In genomic region chr3:29082996-29083350, GRCm38 (mm10) we compare ENCODE assay signal across 8 mouse cellular contexts. TPM values are rescaled to one million over a fixed set of nuclear protein-coding genes. Genes with fewer than 3 reads are reported as not detected.
DNase-seq lines count a peak whose midpoint lies in the region; ATAC-seq and TF ChIP-seq lines count a peak whose summit lies in the region.

No protein-coding gene starts in this region.

- ATAC-seq in neural tube, embryonic 14.5 days (ENCODE audit: low read depth), result no peak

- H3K4me2 ChIP-seq in neural tube, embryonic 14.5 days (ENCODE audit: low read depth, low read length), result peak overlapping the region; percentile 92

- no peaks in the 10 kb centered on the region for H3K9me3 ChIP-seq in forebrain, embryonic 10.5 days
- no peaks in the 10 kb centered on the region for H3K9me3 ChIP-seq in limb, embryonic 10.5 days (replicated peaks)
- H3K9me3 ChIP-seq in neural tube, embryonic 14.5 days (ENCODE audit: control insufficient read depth, low read length), result no peaks in the 10 kb centered on the region

- H3K36me3 ChIP-seq in liver, adult 2 months (ENCODE audit: control insufficient read depth, insufficient read depth, low read length), result no peaks in the 10 kb centered on the region
- H3K36me3 ChIP-seq in forebrain, embryonic 10.5 days (replicated peaks), result no peaks in the 10 kb centered on the region
- H3K36me3 ChIP-seq in limb, embryonic 10.5 days, result no peaks in the 10 kb centered on the region
- H3K36me3 ChIP-seq in neural tube, embryonic 14.5 days (ENCODE audit: control insufficient read depth, insufficient read depth, low read length), result no peaks in the 10 kb centered on the region

- no peaks in the 10 kb centered on the region for H3K79me2 ChIP-seq in liver, adult 2 months (ENCODE audit: control insufficient read depth, insufficient read depth, low read length)

- H3K9ac ChIP-seq in liver, adult 2 months (ENCODE audit: low read depth, low read length), result no peak overlapping the region
- peak overlapping the region; percentile 39; the same call in 1 of the 2 replicates for H3K9ac ChIP-seq in neural tube, embryonic 14.5 days (replicated peaks; ENCODE audit: low read depth, low read length)

- peak overlapping the region; percentile 53 for H3K4me3 ChIP-seq in liver, adult 2 months (ENCODE audit: insufficient read depth, low read depth, low read length)
- peak overlapping the region; percentile 69 for H3K4me3 ChIP-seq in forebrain, embryonic 10.5 days
- peak overlapping the region; percentile 61 for H3K4me3 ChIP-seq in limb, embryonic 10.5 days
- H3K4me3 ChIP-seq in neural tube, embryonic 14.5 days (ENCODE audit: low read depth, low read length), result peak overlapping the region; percentile 58

- no peak for TF ChIP-seq POLR2A in liver, adult 2 months (IDR thresholded peaks at IDR 0.05; ENCODE audit: extremely low read depth, insufficient read depth, low read length)

- TF ChIP-seq CTCF in liver, adult 2 months (IDR thresholded peaks at IDR 0.05; ENCODE audit: low read depth, low read length), result no peak

- H3K4me1 ChIP-seq in liver, adult 2 months (ENCODE audit: control insufficient read depth, insufficient read depth, low read length), result no peaks in the 10 kb centered on the region
- H3K4me1 ChIP-seq in forebrain, embryonic 10.5 days, result peaks cover 25% of the 10 kb centered on the region
- H3K4me1 ChIP-seq in limb, embryonic 10.5 days, result peaks cover 20% of the 10 kb centered on the region
- peaks cover 11% of the 10 kb centered on the region; the same call in 1 of the 2 replicates for H3K4me1 ChIP-seq in neural tube, embryonic 14.5 days (ENCODE audit: control insufficient read depth, insufficient read depth, low read length)

- DNase-seq in liver, adult 2 months (ENCODE audit: extremely low read depth, low read depth, low spot score), result no peak
- DNase-seq in liver, result no peak
- no peak for DNase-seq in forebrain, embryonic 10.5 days (ENCODE audit: extremely low spot score, low spot score)
- DNase-seq in limb, embryonic 10.5 days (ENCODE audit: low spot score), result no peak
- DNase-seq in right cerebral cortex, postnatal 10 days (ENCODE audit: low spot score in 2 of 2), result no peak
- no peak for DNase-seq in kidney, postnatal 36 days
- no peak for DNase-seq in adrenal gland, postnatal 14 days

- 9% methylated on average over 12 of the region's 12 CpGs for WGBS in liver, adult 2 months
- 2% methylated on average over 12 of the region's 12 CpGs for WGBS in forebrain, embryonic 10.5 days
- 3% methylated on average over 12 of the region's 12 CpGs for WGBS in limb, embryonic 10.5 days
- WGBS in neural tube, embryonic 14.5 days, result 3% methylated on average over 12 of the region's 12 CpGs

- H3K27me3 ChIP-seq in liver, adult 2 months (ENCODE audit: control insufficient read depth, insufficient read depth, low read length), result peaks cover 10% of the 10 kb centered on the region; the same call in 1 of the 2 replicates
- H3K27me3 ChIP-seq in forebrain, embryonic 10.5 days (ENCODE audit: poor library complexity, severe bottlenecking), result peaks cover 66% of the 10 kb centered on the region
- H3K27me3 ChIP-seq in limb, embryonic 10.5 days (ENCODE audit: low read depth, poor library complexity, severe bottlenecking), result peaks cover 78% of the 10 kb centered on the region
- H3K27me3 ChIP-seq in neural tube, embryonic 14.5 days (ENCODE audit: control insufficient read depth, insufficient read depth, low read length), result no peaks in the 10 kb centered on the region

- no peak overlapping the region for H3K27ac ChIP-seq in liver, adult 2 months (replicated peaks; ENCODE audit: insufficient read depth, low read depth, low read length)
- H3K27ac ChIP-seq in forebrain, embryonic 10.5 days, result peak overlapping the region; percentile 80
- peak overlapping the region; percentile 53; the same call in 1 of the 2 replicates for H3K27ac ChIP-seq in limb, embryonic 10.5 days
- no peak overlapping the region for H3K27ac ChIP-seq in neural tube, embryonic 14.5 days (ENCODE audit: low read depth, low read length)

RNA-seq across cellular contexts. Expression of gene Egfem1, which starts 1.1 kb away (rescaled TPM):
- 1.5 and 2.4 TPM in 2 replicates for total RNA-seq in liver, adult 2 months (2014; rRNA removed)
- polyA plus RNA-seq in liver, adult 2 months (2012; rRNA removed), result 0.48 and 2.1 TPM in 2 replicates
- 2.8 and 4.0 TPM in 2 replicates for polyA plus RNA-seq in forebrain, embryonic 10.5 days (2016; fragmentation: Nextera tagmentation; extraction: Ambion mirVana)
- polyA plus RNA-seq in limb, embryonic 10.5 days (2016; fragmentation: Nextera tagmentation; extraction: Ambion mirVana), result 0.41 and 2.6 TPM in 2 replicates
- polyA plus RNA-seq in neural tube, embryonic 14.5 days (2014; fragmentation: Nextera tagmentation; extraction: Ambion mirVana), result 7.4 and 8.6 TPM in 2 replicates
- total RNA-seq in adrenal gland, postnatal 14 days (2021), result 0.22 and 0.34 TPM in 2 replicates

Comparison
In these comparisons a context has a peak if more than half of its experiments do, and no peak if none do; other contexts are left out.
1. H3K27ac ChIP-seq: peak in forebrain, embryonic 10.5 days (single experiment) and limb, embryonic 10.5 days (single experiment); none in liver, adult 2 months (single experiment) and neural tube, embryonic 14.5 days (single experiment).
2. Peak in every context shown above with its lines, with median percentiles within 50 percentile points of each other: H3K4me3 ChIP-seq.